ENCODE assay signal across 28 mouse cellular contexts in the genomic region with DNA sequence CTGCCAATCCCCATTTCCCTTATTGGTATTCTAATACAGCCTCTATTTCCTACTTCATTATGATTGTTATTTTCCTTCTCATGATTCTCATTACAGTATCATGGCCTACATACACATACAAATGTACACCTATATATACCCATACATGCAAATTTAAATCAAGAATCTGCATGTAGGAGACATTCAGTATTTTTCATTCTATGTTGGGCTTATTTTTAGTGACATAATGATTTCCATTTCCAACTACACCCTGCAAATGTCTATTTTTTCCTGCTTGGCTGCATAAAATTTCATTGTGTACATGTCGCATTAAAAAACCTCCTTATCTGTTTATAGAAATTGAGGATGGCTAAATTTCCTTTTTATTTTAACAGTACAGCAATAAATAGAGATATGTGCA.
"Had no signal": no experiment of that assay in that cellular context is flagged by ENCODE, and none has a peak within 500 bp of the region (broad histone marks: within the 10 kb centered on the region; RNA-seq: fewer than 3 reads in every experiment).

No protein-coding gene starts in this region.

- DNase-seq: cerebellum, adult 2 months; cerebellum, adult 8-10 months; cerebellum, adult 9-10 months; cerebellum, adult 9-11 months; cerebellum, postnatal 10 days; cerebellum, postnatal 14 days; cerebellum, postnatal 25 days; cerebellum, postnatal 36 days; embryo, embryonic 11 days; gastrocnemius, adult 2 months; gastrocnemius, postnatal 10 days; gastrocnemius, postnatal 14 days; gastrocnemius, postnatal 25 days; gastrocnemius, postnatal 36 days; heart, adult 11 months; heart, adult 18-20 months; heart, adult 2 months had no signal

- H3K4me1 ChIP-seq: embryonic facial prominence, embryonic 10.5 days; embryonic facial prominence, embryonic 12.5 days; embryonic facial prominence, embryonic 13.5 days; embryonic facial prominence, embryonic 15.5 days; forebrain, embryonic 12.5 days; forebrain, embryonic 13.5 days; forebrain, embryonic 15.5 days; heart, embryonic 10.5 days had no signal

- H3K4me3 ChIP-seq: embryonic facial prominence, embryonic 10.5 days; embryonic facial prominence, embryonic 12.5 days; embryonic facial prominence, embryonic 13.5 days; embryonic facial prominence, embryonic 15.5 days; erythroblast, embryonic 14.5 days; forebrain, embryonic 12.5 days; forebrain, embryonic 13.5 days; forebrain, embryonic 15.5 days; gastrocnemius, adult 2 months; heart, adult 2 months; heart, embryonic 10.5 days had no signal

- H3K4me2 ChIP-seq: embryonic facial prominence, embryonic 12.5 days; embryonic facial prominence, embryonic 13.5 days; embryonic facial prominence, embryonic 15.5 days; forebrain, embryonic 12.5 days; forebrain, embryonic 13.5 days; forebrain, embryonic 15.5 days had no signal

- H3K9me3 ChIP-seq: embryonic facial prominence, embryonic 10.5 days; embryonic facial prominence, embryonic 12.5 days; embryonic facial prominence, embryonic 13.5 days; embryonic facial prominence, embryonic 15.5 days; forebrain, embryonic 12.5 days; forebrain, embryonic 13.5 days; forebrain, embryonic 15.5 days; heart, embryonic 10.5 days had no signal

- H3K36me3 ChIP-seq: embryonic facial prominence, embryonic 10.5 days; embryonic facial prominence, embryonic 12.5 days; embryonic facial prominence, embryonic 13.5 days; embryonic facial prominence, embryonic 15.5 days; forebrain, embryonic 12.5 days; forebrain, embryonic 15.5 days; heart, embryonic 10.5 days had no signal

- ATAC-seq: forebrain, embryonic 13.5 days; forebrain, embryonic 14.5 days; forebrain, embryonic 15.5 days; forebrain, embryonic 16.5 days had no signal

- H3K9ac ChIP-seq: embryonic facial prominence, embryonic 12.5 days; embryonic facial prominence, embryonic 13.5 days; embryonic facial prominence, embryonic 15.5 days; forebrain, embryonic 12.5 days; forebrain, embryonic 13.5 days; forebrain, embryonic 15.5 days had no signal

- H3K27ac ChIP-seq: embryonic facial prominence, embryonic 10.5 days; embryonic facial prominence, embryonic 12.5 days; embryonic facial prominence, embryonic 13.5 days; embryonic facial prominence, embryonic 15.5 days; forebrain, embryonic 12.5 days; forebrain, embryonic 13.5 days; forebrain, embryonic 15.5 days; gastrocnemius, adult 2 months; heart, adult 2 months; heart, embryonic 10.5 days had no signal

- H3K27me3 ChIP-seq: embryonic facial prominence, embryonic 12.5 days; embryonic facial prominence, embryonic 13.5 days; embryonic facial prominence, embryonic 15.5 days; forebrain, embryonic 12.5 days; forebrain, embryonic 13.5 days; forebrain, embryonic 15.5 days had no signal
